Mouse (Mus musculus): Measurements from ENCODE around the gene BC051142.
"Not testable (repeated sequence)": the region's sequence is repeated elsewhere in the genome, so short reads cannot be mapped to it uniquely, and the experiment has no call there.

- TF ChIP-seq CTCF (IDR thresholded peaks at IDR 0.05; ENCODE audit: low read depth, low read length); POLR2A (IDR thresholded peaks at IDR 0.05; ENCODE audit: borderline replicate concordance, low read depth, low read length): not testable (repeated sequence)
Observed at GRCm38 (mm10) chr17:34497726-34498125, 99.1 kb downstream of the BC051142 start.

Data from bone marrow macrophage, adult 2 months (primary cell).